Mouse (Mus musculus): Measurements from ENCODE around the gene Mrc2. TPM values are rescaled to one million over a fixed set of nuclear protein-coding genes. Genes with fewer than 3 reads are reported as not detected.
A peak's percentile ranks its signal among the peaks of the same experiment; 100 is the strongest.

Gene Mrc2
- polyA plus RNA-seq, 1 experiment from 2014 or later = 35.3 TPM

- H3K27ac ChIP-seq = no peak overlapping the region
- no peaks in the 10 kb centered on the region for H3K9me3 ChIP-seq
- WGBS = 67% methylated on average over 8 of the region's 8 CpGs
- no peak overlapping the region for H3K9ac ChIP-seq
- H3K36me3 ChIP-seq = peaks cover 56% of the 10 kb centered on the region
- H3K4me1 ChIP-seq = peaks cover 5% of the 10 kb centered on the region; the same call in 1 of the 2 replicates
- ATAC-seq (ENCODE audit: insufficient number of reproducible peaks, insufficient read depth, low FRiP score, low TSS enrichment) = no peak
- no peak overlapping the region for H3K4me2 ChIP-seq (replicated peaks)
- no peaks in the 10 kb centered on the region for H3K27me3 ChIP-seq
- H3K4me3 ChIP-seq = no peak overlapping the region
Observed at GRCm38 (mm10) chr11:105332468-105332867, 40.0 kb downstream of the Mrc2 start.

- H3K27ac ChIP-seq = 0 out of 2 replicates have a peak overlapping the region, but pooled peaks have one; percentile 0
- no peak for ATAC-seq (ENCODE audit: insufficient number of reproducible peaks, insufficient read depth, low FRiP score, low TSS enrichment)
- 72% methylated on average over 8 of the region's 8 CpGs for WGBS
Observed at GRCm38 (mm10) chr11:105333867-105334670, 41.6 kb downstream of the Mrc2 start.

GRCm38 (mm10) chr11:105338596-105339390 is 46.4 kb downstream of the Mrc2 start:
- 79% methylated on average over 12 of the region's 12 CpGs for WGBS
- peaks cover 78% of the 10 kb centered on the region for H3K36me3 ChIP-seq
- no peak for ATAC-seq (ENCODE audit: insufficient number of reproducible peaks, insufficient read depth, low FRiP score, low TSS enrichment)

More at GRCm38 (mm10) chr11:105333867-105334670, 41.6 kb downstream of the Mrc2 start:
- Histone ChIP-seq H3K36me3 (peaks cover 57% of the 10 kb centered on the region), H3K9me3 (no peaks in the 10 kb centered on the region), H3K4me2 (replicated peaks) (no peak overlapping the region), H3K27me3 (no peaks in the 10 kb centered on the region), H3K4me3 (no peak overlapping the region), H3K4me1 (peaks cover 5% of the 10 kb centered on the region; the same call in 1 of the 2 replicates), H3K9ac (no peak overlapping the region)

GRCm38 (mm10) chr11:105345284-105345683 is 52.8 kb downstream of the Mrc2 start:
- Histone ChIP-seq H3K27me3 (no peaks in the 10 kb centered on the region), H3K9ac (no peak overlapping the region), H3K9me3 (no peaks in the 10 kb centered on the region), H3K4me3 (no peak overlapping the region), H3K4me2 (replicated peaks) (no peak overlapping the region), H3K4me1 (no peaks in the 10 kb centered on the region), H3K36me3 (peaks cover 91% of the 10 kb centered on the region), H3K27ac (no peak overlapping the region)
- WGBS = 82% methylated on average over 2 of the region's 2 CpGs
- no peak for ATAC-seq (ENCODE audit: insufficient number of reproducible peaks, insufficient read depth, low FRiP score, low TSS enrichment)

More at GRCm38 (mm10) chr11:105338596-105339390, 46.4 kb downstream of the Mrc2 start:
- no peak overlapping the region for H3K9ac ChIP-seq
- H3K4me2 ChIP-seq (replicated peaks) = no peak overlapping the region
- H3K27ac ChIP-seq = no peak overlapping the region
- H3K27me3 ChIP-seq = no peaks in the 10 kb centered on the region
- no peaks in the 10 kb centered on the region for H3K9me3 ChIP-seq
- no peaks in the 10 kb centered on the region for H3K4me1 ChIP-seq
- no peak overlapping the region for H3K4me3 ChIP-seq

- Histone ChIP-seq H3K27ac (no peak overlapping the region), H3K27me3 (no peaks in the 10 kb centered on the region), H3K4me3 (no peak overlapping the region), H3K36me3 (peaks cover 73% of the 10 kb centered on the region), H3K9me3 (no peaks in the 10 kb centered on the region), H3K4me2 (replicated peaks) (no peak overlapping the region), H3K9ac (no peak overlapping the region), H3K4me1 (peaks cover under 1% of the 10 kb centered on the region; the same call in 1 of the 2 replicates)
- ATAC-seq (ENCODE audit: insufficient number of reproducible peaks, insufficient read depth, low FRiP score, low TSS enrichment) = peak; percentile 16; the same call in 1 of the 2 replicates
- 65% methylated on average over 28 of the region's 28 CpGs for WGBS
Observed at GRCm38 (mm10) chr11:105347162-105348161, 55.0 kb downstream of the Mrc2 start.

GRCm38 (mm10) chr11:105348495-105348982 is 56.1 kb downstream of the Mrc2 start:
- H3K4me3 ChIP-seq = no peak overlapping the region
- no peaks in the 10 kb centered on the region for H3K27me3 ChIP-seq

GRCm38 (mm10) chr11:105349780-105350324 is 57.4 kb downstream of the Mrc2 start:
- 94% methylated on average over 19 of the region's 19 CpGs for WGBS
- H3K9ac ChIP-seq = no peak overlapping the region
- H3K4me2 ChIP-seq (replicated peaks) = no peak overlapping the region
- no peaks in the 10 kb centered on the region for H3K9me3 ChIP-seq
- H3K36me3 ChIP-seq = peaks cover 56% of the 10 kb centered on the region
- no peak overlapping the region for H3K4me3 ChIP-seq
- no peaks in the 10 kb centered on the region for H3K27me3 ChIP-seq
- peaks cover 13% of the 10 kb centered on the region for H3K4me1 ChIP-seq
- ATAC-seq (ENCODE audit: insufficient number of reproducible peaks, insufficient read depth, low FRiP score, low TSS enrichment) = no peak
- H3K27ac ChIP-seq = no peak overlapping the region

More at GRCm38 (mm10) chr11:105348495-105348982, 56.1 kb downstream of the Mrc2 start:
- H3K4me1 ChIP-seq = peaks cover 11% of the 10 kb centered on the region
- peaks cover 63% of the 10 kb centered on the region for H3K36me3 ChIP-seq
- WGBS = 90% methylated on average over 9 of the region's 9 CpGs
- no peak overlapping the region for H3K9ac ChIP-seq
- no peak for ATAC-seq (ENCODE audit: insufficient number of reproducible peaks, insufficient read depth, low FRiP score, low TSS enrichment)
- no peak overlapping the region for H3K4me2 ChIP-seq (replicated peaks)
- H3K27ac ChIP-seq = no peak overlapping the region
- H3K9me3 ChIP-seq = no peaks in the 10 kb centered on the region

- H3K4me1 ChIP-seq = peaks cover 13% of the 10 kb centered on the region
- no peaks in the 10 kb centered on the region for H3K9me3 ChIP-seq
- no peak overlapping the region for H3K4me2 ChIP-seq (replicated peaks)
- ATAC-seq (ENCODE audit: insufficient number of reproducible peaks, insufficient read depth, low FRiP score, low TSS enrichment) = no peak
- H3K27me3 ChIP-seq = no peaks in the 10 kb centered on the region
- no peak overlapping the region for H3K9ac ChIP-seq
- WGBS = 85% methylated on average over 7 of the region's 7 CpGs
- peaks cover 49% of the 10 kb centered on the region for H3K36me3 ChIP-seq
- no peak overlapping the region for H3K27ac ChIP-seq
- H3K4me3 ChIP-seq = no peak overlapping the region
Observed at GRCm38 (mm10) chr11:105350643-105351042, 58.2 kb downstream of the Mrc2 start.

GRCm38 (mm10) chr11:105352152-105352551 is 59.7 kb downstream of the Mrc2 start:
- Histone ChIP-seq H3K9me3 (no peaks in the 10 kb centered on the region), H3K4me2 (replicated peaks) (no peak overlapping the region), H3K36me3 (peaks cover 34% of the 10 kb centered on the region), H3K4me1 (peaks cover 13% of the 10 kb centered on the region), H3K27me3 (no peaks in the 10 kb centered on the region), H3K4me3 (no peak overlapping the region), H3K9ac (no peak overlapping the region), H3K27ac (no peak overlapping the region)
- ATAC-seq (ENCODE audit: insufficient number of reproducible peaks, insufficient read depth, low FRiP score, low TSS enrichment) = no peak
- 76% methylated on average over 8 of the region's 8 CpGs for WGBS

- H3K9ac ChIP-seq = no peak overlapping the region
- H3K27me3 ChIP-seq = no peaks in the 10 kb centered on the region
- peak overlapping the region; percentile 52; the same call in 1 of the 2 replicates for H3K27ac ChIP-seq
- no peak overlapping the region for H3K4me2 ChIP-seq (replicated peaks)
- H3K4me1 ChIP-seq = peaks cover 13% of the 10 kb centered on the region
- no peaks in the 10 kb centered on the region for H3K9me3 ChIP-seq
- no peak for ATAC-seq (ENCODE audit: insufficient number of reproducible peaks, insufficient read depth, low FRiP score, low TSS enrichment)
- 61% methylated on average over 9 of the region's 9 CpGs for WGBS
- H3K4me3 ChIP-seq = no peak overlapping the region
- peaks cover 24% of the 10 kb centered on the region for H3K36me3 ChIP-seq
Observed at GRCm38 (mm10) chr11:105352954-105353890, 60.8 kb downstream of the Mrc2 start.

Data from embryonic facial prominence, embryonic 12.5 days (tissue).